Mouse (Mus musculus) liver, postnatal 0 days (tissue): ENCODE results near the gene Casq1.

Experiments
- CTCF ChIP-seq: sonication (generic); IDR thresholded peaks from 2 replicates; pipeline ENCODE4 v1.5.1; 2016; ENCODE audit warnings: antibody characterized with exemption, low read depth
- EP300 ChIP-seq: IDR thresholded peaks from 2 replicates; pipeline ENCODE4 v1.6.1; 2016; ENCODE audit warnings: antibody characterized with exemption, low read depth, mild to moderate bottlenecking

GRCm38 (mm10) chr1:172198996-172199395 lies 20.7 kb downstream of the Casq1 start:
- TF ChIP-seq EP300, result no peak
- TF ChIP-seq CTCF, result no peak
